Mouse (Mus musculus) cortical plate, adult 2 months (tissue): ENCODE measurements around the gene Unc93b1. TPM values are rescaled to one million over a fixed set of nuclear protein-coding genes. Genes with fewer than 3 reads are reported as not detected.
A peak's percentile ranks its signal among the peaks of the same experiment; 100 is the strongest.

Experiments
- H3K27ac ChIP-seq: fragments of 200-500 bp; 2 replicates; pipeline ENCODE4 v1.5.1; 2012; ENCODE audit warnings: low read length, control low read depth, inconsistent platforms; ENCODE audit not compliant: insufficient read depth
- H3K4me1 ChIP-seq: fragments of 200-500 bp; 2 replicates; pipeline ENCODE4 v1.6.1; 2011; ENCODE audit warnings: low read length; ENCODE audit not compliant: control insufficient read depth, insufficient read depth
- H3K4me3 ChIP-seq: fragments of 200-500 bp; 2 replicates; pipeline ENCODE4 v1.5.1; 2011; ENCODE audit warnings: mild to moderate bottlenecking, low read length, control low read depth; ENCODE audit not compliant: insufficient read depth
- CTCF ChIP-seq: fragments of 200-500 bp; IDR thresholded peaks from 2 replicates; pipeline ENCODE4 v1.5.1; 2011; ENCODE audit warnings: mild to moderate bottlenecking, control low read depth, low read length; ENCODE audit not compliant: insufficient read depth; ENCODE audit errors: extremely low read depth
- POLR2A ChIP-seq: fragments of 200-500 bp; IDR thresholded peaks from 2 replicates; pipeline ENCODE4 v1.6.1; 2011; ENCODE audit warnings: mild to moderate bottlenecking, low read length, control low read depth; ENCODE audit not compliant: insufficient read depth; ENCODE audit errors: extremely low read depth
- polyA plus RNA-seq: library from polyadenylated mRNA; depleted of rRNA; stranded (reverse); fragments of >200 nt; gene quantifications from 2 replicates; pipeline ENCODE4 v1.2.3, GENCODE M21; 2012

Gene Unc93b1
- polyA plus RNA-seq, 1 experiment = 33.5 TPM

GRCm38 (mm10) chr19:3910206-3910605 is 24.8 kb upstream of the Unc93b1 start:
- no peak overlapping the region for H3K4me3 ChIP-seq
- TF ChIP-seq CTCF (no peak), POLR2A (no peak)
- no peak overlapping the region for H3K27ac ChIP-seq
- peaks cover 8% of the 10 kb centered on the region; the same call in 1 of the 2 replicates for H3K4me1 ChIP-seq

GRCm38 (mm10) chr19:3912337-3913204 is 22.4 kb upstream of the Unc93b1 start, which contains the start of gene Ndufs8:
Gene Ndufs8 (minus strand): TSS chr19:3912774.
- Histone ChIP-seq H3K4me1 (peaks cover 5% of the 10 kb centered on the region; the same call in 1 of the 2 replicates), H3K4me3 (peak within 1 kb of the TSS; percentile 78), H3K27ac (peak within 1 kb of the TSS; percentile 93)
- TF ChIP-seq CTCF (no peak), POLR2A (peak; percentile 79)

- peaks cover 5% of the 10 kb centered on the region; the same call in 1 of the 2 replicates for H3K4me1 ChIP-seq
- peak overlapping the region; percentile 78; the same call in 1 of the 2 replicates for H3K4me3 ChIP-seq
- H3K27ac ChIP-seq = no peak overlapping the region
- no peak for TF ChIP-seq POLR2A
- no peak for TF ChIP-seq CTCF
Measured at GRCm38 (mm10) chr19:3913692-3914091, 21.3 kb upstream of the Unc93b1 start.

- H3K27ac ChIP-seq = peak overlapping the region; percentile 42; the same call in 1 of the 2 replicates
- TF ChIP-seq POLR2A = no peak
- no peak overlapping the region for H3K4me3 ChIP-seq
- H3K4me1 ChIP-seq = peaks cover 5% of the 10 kb centered on the region; the same call in 1 of the 2 replicates
Measured at GRCm38 (mm10) chr19:3914535-3914934, 20.5 kb upstream of the Unc93b1 start.

GRCm38 (mm10) chr19:3916727-3917126 is 18.3 kb upstream of the Unc93b1 start:
- Histone ChIP-seq H3K4me1 (peaks cover 3% of the 10 kb centered on the region; the same call in 1 of the 2 replicates), H3K4me3 (no peak overlapping the region), H3K27ac (no peak overlapping the region)
- no peak for TF ChIP-seq CTCF
- TF ChIP-seq POLR2A = no peak

GRCm38 (mm10) chr19:3919928-3920327 is 15.1 kb upstream of the Unc93b1 start:
- TF ChIP-seq POLR2A = no peak
- TF ChIP-seq CTCF = no peak
- no peak overlapping the region for H3K27ac ChIP-seq
- no peaks in the 10 kb centered on the region for H3K4me1 ChIP-seq
- no peak overlapping the region for H3K4me3 ChIP-seq

- no peak overlapping the region for H3K27ac ChIP-seq
- TF ChIP-seq CTCF (no peak), POLR2A (no peak)
- no peak overlapping the region for H3K4me3 ChIP-seq
- H3K4me1 ChIP-seq = no peaks in the 10 kb centered on the region
Measured at GRCm38 (mm10) chr19:3922661-3923371, 12.2 kb upstream of the Unc93b1 start.

GRCm38 (mm10) chr19:3923586-3923985 is 11.4 kb upstream of the Unc93b1 start:
- TF ChIP-seq CTCF (no peak), POLR2A (no peak)

GRCm38 (mm10) chr19:3924190-3924589 is 10.8 kb upstream of the Unc93b1 start:
- TF ChIP-seq POLR2A (no peak), CTCF (no peak)
- no peak overlapping the region for H3K27ac ChIP-seq
- no peak overlapping the region for H3K4me3 ChIP-seq
- H3K4me1 ChIP-seq = no peaks in the 10 kb centered on the region

More at GRCm38 (mm10) chr19:3923586-3923985, 11.4 kb upstream of the Unc93b1 start:
- Histone ChIP-seq H3K4me3 (no peak overlapping the region), H3K27ac (no peak overlapping the region), H3K4me1 (no peaks in the 10 kb centered on the region)
